Mouse (Mus musculus) kidney, postnatal 25 days (tissue): Measurements from ENCODE around the gene Thnsl1.
A peak's percentile ranks its signal among the peaks of the same experiment; 100 is the strongest.
"Not testable (repeated sequence)": the region's sequence is repeated elsewhere in the genome, so short reads cannot be mapped to it uniquely, and the experiment has no call there.

ENCODE experiments used
- DNase-seq, 2 experiments: peaks; one replicate each; pipeline ENCODE4 v3.0.0; 2021; ENCODE audit warnings: mixed read lengths in 2 of 2

Gene Thnsl1

DNA sequence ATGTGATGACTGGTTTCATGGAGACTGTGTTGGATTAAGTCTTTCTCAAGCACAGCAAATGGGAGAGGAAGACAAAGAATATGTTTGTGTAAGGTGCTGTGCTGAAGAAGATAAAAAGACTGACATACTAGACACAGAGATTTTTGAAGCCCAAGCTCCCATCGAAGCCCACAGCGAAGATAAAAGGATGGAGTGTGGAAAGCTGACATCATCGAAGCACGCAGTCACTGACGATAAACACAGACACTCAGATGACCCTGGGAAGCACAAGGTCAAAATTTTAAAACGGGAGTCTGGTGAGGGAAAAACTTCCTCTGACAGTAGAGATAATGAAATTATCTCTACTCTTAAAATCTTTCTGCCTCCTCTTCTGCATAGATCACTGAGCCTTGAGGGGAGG is 38.6 kb downstream of the Thnsl1 start:
- not testable (repeated sequence) for DNase-seq

DNA sequence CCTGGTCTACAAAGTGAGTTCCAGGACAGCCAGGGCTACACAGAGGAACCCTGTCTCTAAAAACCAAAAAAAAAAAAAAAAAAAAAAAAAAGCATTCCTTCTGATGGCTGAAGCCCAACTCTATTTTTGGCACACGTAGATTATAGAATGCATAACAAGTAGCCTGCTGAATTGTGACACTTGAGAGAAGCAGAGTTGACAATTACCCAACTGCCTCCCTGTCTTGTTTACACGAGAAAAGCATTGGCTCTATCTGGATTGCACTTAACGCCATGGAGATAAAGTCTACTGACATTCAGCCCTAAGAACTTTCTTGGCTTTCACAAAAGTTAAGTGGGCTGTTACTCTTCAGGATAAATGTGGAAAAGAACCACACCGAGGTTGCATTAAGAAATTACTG is 39.5 kb downstream of the Thnsl1 start:
- DNase-seq = no peak

DNA sequence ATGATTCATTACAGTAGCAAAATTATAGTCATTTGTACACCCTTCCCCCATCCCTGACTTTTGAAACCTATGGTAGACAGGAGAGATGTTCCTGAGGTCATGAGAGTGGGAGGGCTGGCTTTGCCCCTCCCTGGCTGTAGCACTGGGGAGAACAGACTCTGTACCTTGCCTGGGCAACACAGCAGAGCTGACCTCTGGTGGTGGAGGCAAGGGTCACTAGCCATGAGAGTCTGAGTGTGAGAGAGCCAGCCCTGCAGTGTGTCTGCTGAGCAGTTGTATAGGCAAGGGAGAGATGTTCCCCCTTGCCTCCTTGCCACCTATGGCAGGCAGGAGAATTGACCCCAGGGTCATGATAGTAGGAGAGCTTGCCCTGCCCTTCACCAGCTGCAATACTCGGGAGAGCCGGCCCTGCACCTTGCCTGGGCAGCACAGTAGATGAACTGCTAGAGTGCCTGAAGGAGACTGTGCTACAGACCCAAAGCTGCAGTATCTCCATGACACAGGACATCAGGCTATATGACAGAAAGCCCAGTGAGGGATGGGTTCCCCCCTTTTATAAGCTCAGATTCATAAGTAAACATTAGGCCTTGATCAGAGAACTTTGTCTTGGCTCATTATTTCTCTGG is 40.1 kb downstream of the Thnsl1 start:
- peak; percentile 17 to 59 for DNase-seq

DNA sequence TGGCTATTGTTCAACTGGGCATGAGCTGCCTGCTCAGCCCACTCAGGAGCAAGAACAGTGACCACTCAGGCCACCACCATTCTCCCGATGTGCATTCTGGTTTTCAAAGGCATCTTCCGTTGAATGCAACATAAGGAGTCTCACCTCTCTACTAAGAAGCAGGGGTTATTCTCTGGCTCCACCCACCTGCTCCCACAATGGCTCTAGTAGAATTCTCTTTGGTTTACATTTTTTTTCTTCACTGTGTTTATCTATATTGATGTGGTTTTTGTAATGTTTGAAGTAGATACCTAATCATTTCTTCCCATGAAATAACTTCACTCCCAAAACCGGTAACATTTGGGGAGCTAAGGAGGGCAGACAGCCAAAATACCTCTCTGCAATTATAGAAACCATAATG is 48.1 kb downstream of the Thnsl1 start:
- DNase-seq = no peak

DNA sequence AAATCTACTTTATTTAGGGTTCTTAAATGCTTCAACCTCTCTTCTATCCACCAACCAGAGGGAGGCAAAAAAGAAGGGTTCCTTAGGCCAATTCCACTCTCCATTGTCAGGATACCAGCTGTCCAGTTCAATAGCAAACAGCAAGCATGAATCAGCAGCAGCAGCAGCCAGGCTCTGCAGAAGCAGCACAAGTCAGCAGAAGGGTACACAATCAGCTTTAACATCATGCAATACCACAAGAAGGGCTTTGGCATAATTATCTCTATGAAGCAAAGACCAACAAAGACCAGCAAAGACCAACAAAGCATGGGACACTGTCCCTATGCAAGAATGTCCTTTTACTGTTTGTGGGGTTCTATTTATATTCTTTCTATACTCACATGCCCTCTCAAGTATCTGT is 48.8 kb downstream of the Thnsl1 start:
- DNase-seq = no peak

DNA sequence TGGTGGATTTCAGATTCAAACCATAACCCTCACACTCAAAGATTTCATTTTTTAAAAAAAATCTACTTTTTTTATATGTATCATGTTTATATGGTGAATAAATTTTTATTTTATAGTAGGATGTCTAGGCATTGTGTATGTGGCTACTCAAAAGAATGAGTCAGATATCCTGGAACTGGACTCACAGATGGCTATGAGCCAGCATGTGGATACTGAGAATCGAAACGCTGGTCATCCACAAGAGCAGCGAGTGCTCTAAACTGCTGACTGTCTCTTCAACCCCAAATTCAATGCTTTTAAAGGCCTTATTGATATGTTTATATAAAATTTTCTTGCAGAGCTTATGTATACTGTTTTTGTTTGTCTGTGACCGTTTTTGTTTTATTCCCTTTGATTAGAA is 52.8 kb downstream of the Thnsl1 start:
- no peak for DNase-seq

DNA sequence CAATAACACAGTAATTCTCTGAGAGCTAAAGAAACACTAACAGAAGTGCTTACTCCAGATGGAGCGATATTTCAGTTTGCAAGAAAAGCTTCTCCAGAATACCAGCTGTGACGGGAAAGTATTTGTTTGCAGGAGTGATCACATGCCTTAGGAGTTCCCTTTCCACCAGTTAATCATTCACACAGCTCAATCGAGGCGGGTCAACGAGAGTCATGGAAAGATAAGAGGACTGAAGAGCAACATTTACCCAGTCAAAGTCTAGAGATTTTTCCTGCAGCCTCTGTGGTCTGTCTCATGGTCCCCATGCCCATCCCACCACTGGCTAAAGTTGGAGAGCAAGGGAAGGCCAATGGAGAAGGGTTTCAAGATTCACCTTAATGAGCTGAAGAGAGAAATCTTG is 53.6 kb downstream of the Thnsl1 start:
- DNase-seq = no peak

DNA sequence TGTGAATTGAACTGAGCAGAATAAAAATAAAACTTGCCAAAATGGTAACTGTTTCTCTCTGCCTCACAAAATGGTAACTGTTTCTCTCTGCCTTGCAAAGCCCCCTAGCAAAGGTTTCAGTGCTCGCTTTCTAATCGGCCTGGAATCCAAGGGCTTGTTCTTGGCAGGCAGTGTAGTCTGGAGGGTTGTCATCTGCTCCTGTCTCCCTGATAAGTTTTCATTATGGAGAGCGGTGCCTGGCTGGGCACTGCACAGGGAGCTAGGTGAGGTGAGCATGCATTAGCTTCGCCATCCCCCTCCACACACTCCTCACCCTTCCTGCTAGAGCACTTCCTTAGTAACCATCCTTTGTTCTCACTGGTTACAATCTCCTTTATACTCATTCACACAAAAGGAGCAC is 54.5 kb downstream of the Thnsl1 start:
- DNase-seq = no peak

DNA sequence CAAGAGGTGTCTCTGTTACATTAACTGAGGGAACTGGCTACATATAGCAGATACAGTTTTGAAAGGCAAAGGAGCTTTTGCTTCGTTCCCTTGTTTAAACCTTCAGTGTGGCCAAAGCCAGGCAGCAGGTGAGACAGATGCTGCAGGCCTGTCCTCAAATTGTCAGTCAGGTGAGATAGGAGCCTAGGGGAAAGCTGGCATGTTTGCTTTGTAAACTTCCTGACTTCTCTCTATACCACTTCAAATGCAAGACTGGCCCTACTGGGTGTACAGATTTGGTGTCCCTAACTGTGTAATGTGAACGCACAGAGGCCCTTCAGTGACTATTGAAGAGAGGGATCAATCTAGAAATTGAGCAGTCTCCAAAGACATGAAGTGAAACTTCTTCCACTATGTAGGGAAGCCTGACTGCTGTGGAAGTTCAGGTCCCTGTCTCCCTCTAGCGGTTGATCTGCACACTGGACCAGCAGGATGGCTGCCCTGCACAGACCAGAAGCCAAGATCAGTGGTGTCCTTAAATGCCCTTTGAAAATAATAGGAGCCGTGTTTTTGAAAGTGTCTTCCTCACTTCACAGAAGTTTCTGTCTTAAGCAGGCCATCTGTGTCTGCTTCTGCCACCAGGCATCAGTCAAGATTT is 56.0 kb downstream of the Thnsl1 start:
- DNase-seq = peak; percentile 68 to 69

DNA sequence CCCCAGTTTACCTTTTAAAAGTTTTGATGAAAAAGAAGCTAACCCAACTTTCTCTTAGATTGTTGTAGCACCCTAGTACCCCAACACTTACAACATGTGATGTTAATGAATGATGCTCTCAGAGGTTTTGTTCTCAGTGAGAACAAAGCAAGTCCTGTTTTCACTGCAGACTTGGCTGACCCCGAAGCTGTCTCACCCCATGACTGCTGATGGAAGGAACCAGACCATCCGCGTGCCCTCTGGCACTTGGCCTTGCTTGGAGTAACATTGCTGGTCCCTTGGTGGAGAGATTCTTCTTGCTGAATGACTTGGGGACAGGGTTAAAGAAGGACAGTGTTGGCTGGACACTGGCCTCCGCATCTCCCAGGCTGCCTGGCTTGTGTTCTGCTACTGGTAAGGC is 58.5 kb downstream of the Thnsl1 start:
- DNase-seq = no peak
